Mouse (Mus musculus) MEL (cell line): ENCODE measurements around the gene Olfr20. TPM values are rescaled to one million over a fixed set of nuclear protein-coding genes. Genes with fewer than 3 reads are reported as not detected.
A peak's percentile ranks its signal among the peaks of the same experiment; 100 is the strongest.

Experiments used
- DNase-seq: peaks from one replicate; pipeline ENCODE4 v3.0.0; 2011; ENCODE audit warnings: low read depth, low spot score
- H3K27ac ChIP-seq: 2 replicates; pipeline ENCODE4 v1.5.1; 2012; ENCODE audit warnings: low read depth, mild to moderate bottlenecking, control low read depth, low read length, moderate library complexity; ENCODE audit not compliant: control insufficient read depth
- H3K27me3 ChIP-seq, 2 experiments: fragments of 150-350 bp in 1 of 2; sonication (generic) in 1 of 2; 2 replicates each; pipeline ENCODE4 v1.6.1; 2012; ENCODE audit warnings: low read length in 2 of 2, mild to moderate bottlenecking in 2 of 2, improper control_type of control experiment in 1 of 2, moderate library complexity in 1 of 2; ENCODE audit not compliant: insufficient read depth in 2 of 2, control insufficient read depth in 1 of 2
- H3K36me3 ChIP-seq, 2 experiments: 2 replicates each; pipeline ENCODE4 v1.6.1; 2012 to 2014; ENCODE audit warnings: low read length in 2 of 2, improper control_type of control experiment in 1 of 2, inconsistent platforms in 1 of 2, mild to moderate bottlenecking in 1 of 2; ENCODE audit not compliant: insufficient read depth in 2 of 2, control insufficient read depth in 1 of 2
- H3K4me1 ChIP-seq, 2 experiments: fragments of 150-350 bp in 1 of 2; sonication (generic) in 1 of 2; 2 replicates each; pipeline ENCODE4 v1.6.1; 2012; ENCODE audit warnings: low read length in 2 of 2, improper control_type of control experiment in 1 of 2, mild to moderate bottlenecking in 1 of 2; ENCODE audit not compliant: insufficient read depth in 2 of 2, control insufficient read depth in 1 of 2
- H3K4me3 ChIP-seq, 2 experiments: fragments of 150-350 bp in 1 of 2; sonication (generic) in 1 of 2; 2 replicates each; pipeline ENCODE4 v1.5.1; 2012; ENCODE audit warnings: low read depth in 2 of 2, low read length in 2 of 2, mild to moderate bottlenecking in 2 of 2, moderate library complexity in 2 of 2, control low read depth in 1 of 2, improper control_type of control experiment in 1 of 2; ENCODE audit not compliant: control insufficient read depth in 1 of 2, insufficient read depth in 1 of 2
- H3K79me2 ChIP-seq: 2 replicates; pipeline ENCODE4 v1.6.1; 2012; ENCODE audit warnings: mild to moderate bottlenecking, low read length, moderate library complexity; ENCODE audit not compliant: control insufficient read depth, poor library complexity, insufficient read depth
- H3K9ac ChIP-seq: 2 replicates; pipeline ENCODE4 v1.6.1; 2012; ENCODE audit warnings: low read depth, mild to moderate bottlenecking, control low read depth, low read length, moderate library complexity; ENCODE audit not compliant: control insufficient read depth, poor library complexity, severe bottlenecking
- H3K9me3 ChIP-seq: fragments of 150-350 bp; sonication (generic); replicated peaks from 2 replicates; pipeline ENCODE4 v1.6.1; 2012; ENCODE audit warnings: mild to moderate bottlenecking, low read length, improper control_type of control experiment, moderate library complexity; ENCODE audit not compliant: insufficient read depth
- E2F4 ChIP-seq: IDR thresholded peaks from 2 replicates; pipeline ENCODE4 v1.6.1; 2011; ENCODE audit warnings: low read depth, low read length, improper control_type of control experiment, borderline replicate concordance
- ELF1 ChIP-seq: IDR thresholded peaks from 2 replicates; pipeline ENCODE4 v1.6.1; 2014; ENCODE audit warnings: low read depth, mild to moderate bottlenecking, inconsistent platforms, low read length, improper control_type of control experiment, moderate library complexity
- GATA1 ChIP-seq: IDR thresholded peaks from 2 replicates; pipeline ENCODE4 v1.6.1; 2011; ENCODE audit warnings: low read depth, low read length, improper control_type of control experiment
- HCFC1 ChIP-seq: IDR thresholded peaks from 2 replicates; pipeline ENCODE4 v1.6.1; 2012; ENCODE audit warnings: low read depth, mild to moderate bottlenecking, inconsistent platforms, low read length, improper control_type of control experiment, moderate library complexity
- JUND ChIP-seq: IDR thresholded peaks from 2 replicates; pipeline ENCODE4 v1.6.1; 2011; ENCODE audit warnings: low read depth, mild to moderate bottlenecking, improper control_type of control experiment, low read length
- KAT2A ChIP-seq: conservative IDR thresholded peaks from 2 replicates; pipeline ENCODE4 v1.6.1; 2012; ENCODE audit warnings: low read depth, low read length, improper control_type of control experiment, inconsistent platforms
- MEF2A ChIP-seq: IDR thresholded peaks from 2 replicates; pipeline ENCODE4 v1.6.1; 2014; ENCODE audit warnings: low read depth, mild to moderate bottlenecking, inconsistent platforms, low read length, improper control_type of control experiment; ENCODE audit not compliant: poor library complexity, insufficient replicate concordance, severe bottlenecking; ENCODE audit errors: extremely low read depth
- MYB ChIP-seq: IDR thresholded peaks from 2 replicates; pipeline ENCODE4 v1.6.1; 2011; ENCODE audit warnings: mild to moderate bottlenecking, low read depth, low read length, improper control_type of control experiment
- NELFE ChIP-seq: IDR thresholded peaks from 2 replicates; pipeline ENCODE4 v1.6.1; 2011; ENCODE audit warnings: low read depth, low read length, improper control_type of control experiment
- NRF1 ChIP-seq: IDR thresholded peaks from 2 replicates; pipeline ENCODE4 v1.6.1; 2014; ENCODE audit warnings: low read depth, mild to moderate bottlenecking, inconsistent platforms, low read length, improper control_type of control experiment, moderate library complexity; ENCODE audit not compliant: poor library complexity, insufficient read depth, severe bottlenecking
- POLR2A ChIP-seq, 2 experiments: IDR thresholded peaks; 2 replicates each; pipeline ENCODE4 v1.6.1; 2011 to 2012; ENCODE audit warnings: low read length in 2 of 2, mild to moderate bottlenecking in 2 of 2, control low read depth in 1 of 2, improper control_type of control experiment in 1 of 2, low read depth in 1 of 2, moderate library complexity in 1 of 2; ENCODE audit not compliant: control insufficient read depth in 1 of 2, insufficient read depth in 1 of 2, poor library complexity in 1 of 2
- POLR2AphosphoS5 ChIP-seq: IDR thresholded peaks from 2 replicates; pipeline ENCODE4 v1.6.1; 2012; ENCODE audit warnings: low read depth, borderline replicate concordance, mild to moderate bottlenecking, inconsistent platforms, low read length, moderate library complexity, mixed read lengths
- SIN3A ChIP-seq: IDR thresholded peaks from 2 replicates; pipeline ENCODE4 v1.6.1; 2012; ENCODE audit warnings: low read length, improper control_type of control experiment, inconsistent platforms
- TAL1 ChIP-seq: IDR thresholded peaks from 2 replicates; pipeline ENCODE4 v1.6.1; 2012; ENCODE audit warnings: mild to moderate bottlenecking, inconsistent platforms, low read length, moderate library complexity, mixed read lengths
- USF1 ChIP-seq: IDR thresholded peaks from 2 replicates; pipeline ENCODE4 v1.6.1; 2014; ENCODE audit warnings: low read depth, mild to moderate bottlenecking, inconsistent platforms, low read length, improper control_type of control experiment, moderate library complexity
- USF2 ChIP-seq, 2 experiments: IDR thresholded peaks; 2 replicates each; pipeline ENCODE4 v1.6.1; 2011 to 2012; ENCODE audit warnings: improper control_type of control experiment in 2 of 2, low read length in 2 of 2, borderline replicate concordance in 1 of 2, inconsistent platforms in 1 of 2, low read depth in 1 of 2, mild to moderate bottlenecking in 1 of 2; ENCODE audit not compliant: insufficient read depth in 1 of 2
- ZKSCAN1 ChIP-seq: IDR thresholded peaks from 2 replicates; pipeline ENCODE4 v1.6.1; 2012; ENCODE audit warnings: low read depth, mild to moderate bottlenecking, inconsistent platforms, low read length, improper control_type of control experiment, moderate library complexity
- ZMIZ1 ChIP-seq: IDR thresholded peaks from 2 replicates; pipeline ENCODE4 v1.6.1; 2012; ENCODE audit warnings: low read depth, mild to moderate bottlenecking, inconsistent platforms, low read length, improper control_type of control experiment, moderate library complexity
- polyA plus RNA-seq, 2 experiments: library from polyadenylated mRNA; stranded (reverse) in 1 of 2; unstranded in 1 of 2; fragments of >175 nt in 1 of 2; fragments of >200 nt in 1 of 2; gene quantifications; 2 replicates each; pipeline versions ENCODE4 v1.2.1 to v1.2.4; 2012; ENCODE audit warnings: low replicate concordance in 2 of 2, low read depth in 1 of 2; ENCODE audit not compliant: insufficient read length in 2 of 2, insufficient read depth in 1 of 2, missing spikeins in 1 of 2
- total RNA-seq: library from RNA; depleted of rRNA; stranded (reverse); fragments of 300-350 nt; gene quantifications from 2 replicates; pipeline ENCODE4 v1.2.3, GENCODE M21; 2012

The Olfr20 gene
- total and polyA plus RNA-seq, 3 experiments, result not detected

- no peak within 1 kb of the TSS for H3K4me3 ChIP-seq
- no peaks in the 10 kb centered on the region for H3K9me3 ChIP-seq
- H3K36me3 ChIP-seq, result no peaks in the 10 kb centered on the region
- H3K79me2 ChIP-seq, result no peaks in the 10 kb centered on the region
- DNase-seq, result no peak
- H3K27ac ChIP-seq, result no peak within 1 kb of the TSS
- no peaks in the 10 kb centered on the region for H3K4me1 ChIP-seq
- H3K9ac ChIP-seq, result no peak within 1 kb of the TSS
- TF ChIP-seq SIN3A, result no peak
- TF ChIP-seq E2F4, result no peak
- no peak for TF ChIP-seq POLR2AphosphoS5
- TF ChIP-seq ZMIZ1, result no peak
- no peak for TF ChIP-seq USF2 (IDR thresholded peaks at IDR 0.05; ENCODE audit: borderline replicate concordance in 1 of 2, insufficient read depth in 1 of 2, low read depth in 1 of 2, low read length in 2 of 2)
- TF ChIP-seq HCFC1, result no peak
- no peak for TF ChIP-seq USF1
- no peak for TF ChIP-seq JUND
- no peak for TF ChIP-seq POLR2A (IDR thresholded peaks at IDR 0.05; ENCODE audit: control insufficient read depth in 1 of 2, insufficient read depth in 1 of 2, low read depth in 1 of 2, low read length in 2 of 2, poor library complexity in 1 of 2)
- no peak for TF ChIP-seq GATA1
- no peak for TF ChIP-seq TAL1
- TF ChIP-seq NRF1, result no peak
- no peak for TF ChIP-seq NELFE
- TF ChIP-seq MYB, result no peak
- no peak for TF ChIP-seq ZKSCAN1
- no peaks in the 10 kb centered on the region for H3K27me3 ChIP-seq
These were observed 20.4 kb downstream of the Olfr20 start, which contains the start of gene Olfr376 for GRCm38 (mm10) chr11:73370946-73371345. Olfr376 (plus strand) TSS chr11:73371246.

- Histone ChIP-seq H3K27me3 (no peaks in the 10 kb centered on the region), H3K4me1 (no peaks in the 10 kb centered on the region), H3K36me3 (no peaks in the 10 kb centered on the region), H3K9ac (no peak overlapping the region), H3K4me3 (no peak overlapping the region), H3K27ac (no peak overlapping the region), H3K79me2 (no peaks in the 10 kb centered on the region), H3K9me3 (no peaks in the 10 kb centered on the region)
- TF ChIP-seq ELF1 (no peak), KAT2A (no peak), MEF2A (no peak)
- peak; percentile 21 for DNase-seq
These were observed 44.8 kb downstream of the Olfr20 start for GRCm38 (mm10) chr11:73395374-73395773.
